Mouse (Mus musculus) R1 (cell line): ENCODE measurements around the gene Zfand6.
A peak's percentile ranks its signal among the peaks of the same experiment; 100 is the strongest.

ENCODE experiments used
- DNase-seq: peaks from one replicate; pipeline ENCODE4 v3.0.0-alpha.2; 2018; ENCODE audit warnings: low read depth, low spot score

The Zfand6 gene

DNA sequence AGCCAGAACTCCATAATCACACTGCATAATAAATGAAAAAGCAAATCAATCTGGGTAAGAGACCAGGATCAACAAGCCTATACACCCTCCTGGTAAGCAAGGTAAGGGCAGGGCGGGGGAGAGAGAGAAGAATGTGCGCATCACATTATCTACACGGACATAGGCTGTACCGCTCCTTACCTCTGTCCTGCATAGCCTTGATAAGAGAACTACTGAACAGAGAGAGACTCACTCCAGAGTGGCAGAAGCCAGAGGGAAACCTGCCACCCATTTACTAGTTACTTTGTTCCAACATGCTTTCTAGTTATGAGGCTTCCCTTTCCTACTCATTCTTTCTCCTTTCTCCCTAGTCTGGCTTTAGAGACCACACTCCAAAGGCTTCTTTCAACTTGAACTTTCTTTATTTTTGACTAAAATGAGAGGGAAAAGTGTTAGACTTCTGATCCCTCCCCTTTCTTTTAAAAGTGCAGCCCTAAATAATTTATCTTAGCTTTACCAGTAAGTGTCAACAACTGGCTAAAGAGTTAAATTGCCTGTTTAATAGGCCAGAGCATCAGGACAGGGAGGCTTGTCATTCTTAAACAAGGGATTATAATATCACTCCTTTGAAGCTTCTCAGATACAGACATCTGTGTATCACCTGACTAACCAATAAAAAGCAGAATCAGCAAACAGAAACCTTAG is 38.3 kb downstream of the Zfand6 start:
- DNase-seq, result peak; percentile 36

DNA sequence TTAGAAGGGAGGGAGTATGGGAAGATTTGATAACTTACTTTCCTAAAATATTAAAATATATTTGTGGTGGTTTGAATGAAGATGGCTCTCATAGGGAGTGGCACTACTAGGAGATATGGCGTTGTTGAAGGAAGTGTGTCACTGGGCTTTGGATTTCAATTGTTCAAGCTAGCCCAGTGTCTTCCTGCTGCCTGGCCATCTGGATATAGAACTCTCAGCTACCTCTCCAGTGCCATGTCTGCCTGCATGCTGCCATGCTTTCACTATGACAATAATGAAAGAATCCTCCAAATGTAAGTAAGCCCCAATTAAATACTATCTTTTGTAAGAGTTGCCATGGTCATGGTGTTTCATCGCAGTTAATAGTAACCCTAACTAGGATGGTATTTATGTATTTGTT is 40.7 kb downstream of the Zfand6 start:
- DNase-seq, result no peak

DNA sequence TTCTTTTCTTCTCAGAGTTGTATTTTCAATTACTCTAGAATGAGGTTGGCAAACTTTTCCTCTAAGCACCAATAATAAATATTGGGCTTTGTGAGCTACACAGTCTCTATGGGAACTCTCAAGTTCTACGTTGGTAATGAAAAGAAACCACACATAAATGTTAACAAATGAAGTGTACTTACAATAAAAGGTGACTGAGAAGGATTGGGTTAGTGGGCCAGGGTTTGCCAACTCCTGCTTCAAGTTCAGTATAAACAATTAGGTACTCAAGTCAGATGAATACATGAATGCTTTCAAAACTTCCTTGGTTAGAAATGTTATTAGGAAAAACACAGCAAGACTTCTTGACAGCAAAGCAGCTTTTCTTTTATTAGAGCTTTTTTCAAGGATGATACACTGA is 43.5 kb downstream of the Zfand6 start:
- DNase-seq, result no peak

DNA sequence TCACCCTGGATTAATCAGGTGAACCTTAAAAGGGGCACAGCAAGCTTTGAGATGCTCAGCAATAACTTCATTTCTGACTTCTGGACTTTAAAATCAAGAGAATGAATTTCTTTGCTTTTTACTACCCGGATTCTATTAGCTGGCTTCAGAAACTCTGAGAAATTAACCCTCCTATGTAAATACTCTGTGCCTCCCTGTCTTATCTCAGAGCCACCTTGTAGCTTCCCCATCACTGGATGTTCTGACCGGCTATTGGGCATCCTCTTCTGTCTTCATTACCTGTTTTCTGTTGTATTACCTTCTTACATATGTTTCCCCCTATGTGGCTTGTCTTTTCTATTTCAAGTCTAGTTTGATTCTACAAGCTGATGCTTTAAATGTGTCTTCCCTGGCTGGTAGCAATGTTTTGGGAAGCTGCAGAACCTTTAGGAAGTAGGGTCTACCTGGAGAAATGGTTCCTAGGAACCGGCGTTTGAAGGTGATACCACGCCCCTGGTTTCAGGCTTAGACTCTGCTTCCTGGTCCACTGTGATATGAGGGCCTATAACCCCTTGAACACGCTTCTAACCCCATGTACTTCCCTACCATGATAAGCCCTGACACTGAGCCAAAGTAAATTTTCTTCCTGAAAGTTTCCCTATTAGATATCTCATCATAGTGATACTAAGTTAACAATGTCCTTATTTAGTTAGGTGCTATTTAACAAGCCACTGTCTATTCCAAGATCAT is 46.3 kb downstream of the Zfand6 start:
- no peak for DNase-seq

DNA sequence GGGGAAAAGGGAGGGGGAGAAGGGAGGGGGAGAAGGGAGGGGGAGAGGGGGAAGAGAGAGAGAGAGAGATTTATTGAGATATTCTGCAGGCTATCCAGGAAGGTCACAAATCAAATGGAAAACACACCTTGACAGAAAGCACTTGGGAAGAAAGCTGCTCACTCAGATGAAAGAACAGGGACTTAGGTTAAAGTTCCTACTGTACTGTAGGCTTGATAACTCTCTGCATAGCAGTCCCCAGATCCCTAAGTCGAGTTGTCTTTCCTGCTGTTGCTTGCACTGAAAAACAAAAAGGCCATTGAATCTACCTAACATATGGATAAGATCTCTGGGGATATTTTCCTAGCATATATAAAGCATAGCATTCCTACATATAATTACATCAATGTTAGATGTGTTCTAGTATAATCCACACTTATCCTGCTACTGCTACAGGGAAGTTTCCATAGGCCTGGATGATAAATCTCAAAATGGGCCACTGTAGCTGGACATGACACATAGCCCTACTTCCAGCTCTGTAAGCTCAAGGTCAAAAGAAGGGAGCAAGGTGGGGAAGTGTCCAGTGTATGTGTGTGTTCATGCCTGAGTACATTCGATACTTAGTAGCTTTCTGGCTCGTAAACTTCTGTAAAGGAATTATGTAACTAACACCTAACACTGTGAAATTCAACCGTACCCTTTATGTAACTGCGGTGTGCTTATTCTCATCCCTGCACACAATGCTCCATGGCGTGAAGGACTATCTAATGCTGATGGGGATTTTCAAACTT is 47.4 kb downstream of the Zfand6 start:
- DNase-seq, result no peak

DNA sequence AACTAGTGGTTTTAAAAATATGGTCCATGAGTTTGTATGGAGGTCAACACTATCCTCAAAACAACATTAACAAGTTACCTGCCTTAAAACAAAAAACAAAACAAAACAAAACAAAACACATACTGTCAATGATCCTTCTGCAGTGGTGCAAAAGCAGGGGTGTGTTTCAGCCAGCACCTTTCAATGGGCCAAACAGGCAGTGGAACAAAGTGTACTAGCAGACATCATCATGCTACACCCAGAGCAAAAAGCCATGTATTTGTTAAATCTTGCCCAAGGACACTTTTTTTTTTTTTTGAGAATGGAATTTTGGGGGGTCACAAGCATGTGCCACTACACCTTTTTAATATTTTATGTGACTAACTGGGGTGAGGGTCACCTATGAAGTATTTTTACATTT is 52.8 kb downstream of the Zfand6 start:
- DNase-seq, result no peak

DNA sequence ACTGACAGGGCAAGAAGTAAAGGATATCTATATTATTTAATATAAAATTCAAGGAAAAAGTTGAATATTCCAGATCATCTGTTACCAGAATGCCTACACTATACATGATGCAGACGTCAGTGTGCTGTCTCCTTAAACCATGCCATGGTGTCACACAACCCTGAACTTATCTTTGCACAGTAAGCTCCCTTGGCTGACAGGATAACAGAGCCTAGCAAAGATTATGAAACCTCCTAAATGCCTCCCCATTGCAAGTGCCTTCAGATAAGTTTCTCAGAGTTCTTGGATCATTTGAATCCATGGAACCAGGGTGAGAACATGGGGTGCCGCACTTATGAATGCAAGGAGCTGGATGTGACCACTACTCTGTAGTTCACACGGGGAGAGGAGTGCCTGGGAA is 57.9 kb downstream of the Zfand6 start:
- DNase-seq, result no peak

DNA sequence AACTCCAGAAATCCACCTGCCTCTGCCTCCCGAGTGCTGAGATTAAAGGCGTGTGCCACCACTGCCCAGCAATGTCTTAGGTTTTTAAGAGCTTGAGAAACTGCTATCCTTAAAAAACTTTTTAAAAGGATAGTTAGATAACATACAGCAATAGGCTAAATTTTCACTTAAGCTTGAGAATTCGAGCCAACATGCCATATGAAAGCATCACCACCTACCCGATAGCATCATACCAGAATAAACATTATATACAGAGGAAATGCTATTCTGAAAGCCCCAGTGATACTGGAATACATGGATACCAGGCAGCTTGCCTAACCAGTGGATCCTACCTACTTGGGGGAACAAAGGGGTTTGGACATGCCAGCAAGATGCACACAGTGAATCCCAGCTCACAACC is 66.0 kb downstream of the Zfand6 start:
- DNase-seq, result no peak

DNA sequence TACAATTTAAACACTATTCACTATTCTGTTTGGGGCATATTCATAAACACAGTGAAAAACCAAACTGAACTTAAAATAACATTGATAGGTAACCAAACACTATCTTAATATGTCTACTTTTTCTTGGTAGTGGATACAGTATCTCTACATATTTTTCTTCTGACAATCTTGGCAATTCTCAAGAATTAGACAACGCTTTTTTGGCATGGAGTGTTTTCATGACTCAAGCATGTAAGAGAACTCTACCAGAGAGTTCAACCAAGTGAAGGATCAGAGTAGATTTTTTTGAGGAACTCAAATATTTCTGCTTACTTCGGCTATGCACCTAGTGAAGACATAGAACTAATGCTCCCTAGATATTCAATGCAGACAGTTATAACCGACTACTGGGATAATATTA is 68.8 kb downstream of the Zfand6 start:
- DNase-seq, result no peak

DNA sequence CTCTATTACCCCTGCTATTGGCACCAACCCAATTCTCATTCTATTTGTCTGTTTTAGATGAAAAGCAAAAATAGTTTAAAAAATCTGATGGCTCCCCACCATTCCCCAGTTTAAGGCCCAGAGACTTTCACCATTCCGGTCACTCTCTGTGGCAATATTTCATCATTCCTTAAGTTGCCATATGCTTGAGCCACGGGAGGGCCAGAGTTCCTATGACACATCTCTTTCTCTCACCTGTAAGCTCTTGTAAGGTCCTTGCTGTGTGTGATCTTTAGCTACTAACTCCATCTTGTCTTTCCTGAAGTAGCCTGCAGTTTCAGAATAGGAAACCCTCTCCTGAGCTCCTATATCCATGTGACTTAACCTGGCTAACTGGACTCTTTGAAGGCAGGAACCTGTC is 70.8 kb downstream of the Zfand6 start:
- DNase-seq, result no peak

DNA sequence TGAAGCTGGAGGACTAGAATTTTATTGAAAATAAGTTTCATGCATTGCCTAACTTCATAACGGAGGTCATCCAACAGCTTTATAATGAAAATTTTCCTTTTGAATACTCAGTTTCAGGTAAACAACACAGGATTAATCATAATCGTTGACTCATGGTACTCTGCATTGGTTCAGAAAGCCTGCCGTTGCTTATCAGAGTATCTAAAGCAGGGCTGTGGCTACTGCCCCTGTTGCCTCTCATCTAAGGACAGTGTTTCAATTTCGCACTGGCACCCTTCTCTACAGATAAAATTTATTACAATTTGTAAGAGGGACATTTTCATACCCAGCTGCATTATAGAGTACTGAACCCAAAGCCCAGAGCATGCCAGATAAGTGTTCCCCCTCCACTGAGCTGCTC is 77.3 kb downstream of the Zfand6 start:
- no peak for DNase-seq

DNA sequence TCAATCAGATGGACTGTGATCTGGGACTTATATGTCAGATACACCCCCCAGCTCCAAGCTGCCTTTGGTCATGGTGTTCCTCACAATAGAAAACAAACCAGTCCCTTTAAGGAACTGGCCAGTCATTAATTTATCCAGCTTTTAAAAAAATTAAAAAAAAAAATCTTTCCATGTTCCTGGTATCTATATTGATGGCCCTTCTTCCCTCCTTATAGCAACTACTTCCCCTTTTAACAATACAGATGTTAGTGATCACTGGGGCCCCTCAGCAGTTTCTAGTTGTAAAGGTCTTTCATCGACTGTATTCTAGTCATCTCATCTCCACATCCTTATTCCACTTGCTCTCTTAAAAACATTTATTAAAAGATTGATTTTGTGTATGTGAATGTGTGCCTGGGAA is 78.2 kb downstream of the Zfand6 start:
- DNase-seq, result no peak

DNA sequence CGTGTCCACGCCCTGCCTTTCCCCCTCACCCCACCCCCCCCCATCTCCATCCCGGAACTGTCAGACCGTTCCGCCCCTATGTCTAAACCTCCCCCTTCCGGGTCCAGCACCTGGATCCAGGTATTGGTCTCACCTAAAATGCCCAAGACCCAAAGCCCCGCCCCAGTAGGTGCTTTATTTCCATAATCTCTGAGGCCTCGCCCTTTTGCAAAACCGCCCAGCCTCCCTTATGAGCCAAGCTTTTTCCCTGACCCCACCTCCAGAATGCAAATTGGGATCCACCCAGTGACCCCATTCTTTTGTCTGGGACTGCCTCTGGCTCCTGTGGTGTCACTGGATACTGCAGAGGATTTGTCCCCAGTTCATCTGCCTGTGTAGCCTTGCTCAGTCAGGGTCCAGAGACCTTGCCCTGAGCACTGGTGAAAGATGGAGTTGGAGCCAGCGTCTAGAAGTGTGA is 83.4 kb downstream of the Zfand6 start, which contains the start of gene Fah:
Gene Fah (minus strand): TSS at position 430 of the 457 bp plus-strand sequence.
- DNase-seq, result peak; percentile 98

DNA sequence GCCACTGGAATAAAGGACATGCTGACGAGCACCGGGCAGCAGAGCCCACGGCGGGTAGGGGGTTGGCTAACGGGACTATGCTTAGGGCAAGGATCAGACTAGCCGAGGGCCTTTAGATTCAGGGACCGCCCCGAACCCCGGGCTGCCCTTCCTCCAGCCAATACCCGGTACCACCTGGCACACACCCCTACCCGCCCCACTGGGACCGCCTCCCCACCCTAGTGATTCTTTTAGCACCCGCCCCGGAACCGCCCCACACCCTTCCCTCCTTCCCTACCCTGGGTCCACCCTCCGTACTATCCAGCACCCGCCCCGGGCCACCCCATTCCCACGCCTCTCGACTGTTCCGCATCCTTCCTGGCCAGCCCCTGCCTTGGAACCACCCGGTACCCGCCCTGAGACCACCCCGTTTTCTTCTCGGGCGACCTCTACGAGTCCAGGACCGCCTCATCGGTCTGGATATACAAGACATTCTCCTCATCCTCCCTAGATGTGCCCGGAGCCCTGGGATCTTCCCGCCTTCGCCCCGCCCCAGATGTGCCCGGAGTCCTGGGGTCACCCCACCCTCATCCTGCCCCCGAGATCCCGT is 84.0 kb downstream of the Zfand6 start:
- DNase-seq, result peak; percentile 93

DNA sequence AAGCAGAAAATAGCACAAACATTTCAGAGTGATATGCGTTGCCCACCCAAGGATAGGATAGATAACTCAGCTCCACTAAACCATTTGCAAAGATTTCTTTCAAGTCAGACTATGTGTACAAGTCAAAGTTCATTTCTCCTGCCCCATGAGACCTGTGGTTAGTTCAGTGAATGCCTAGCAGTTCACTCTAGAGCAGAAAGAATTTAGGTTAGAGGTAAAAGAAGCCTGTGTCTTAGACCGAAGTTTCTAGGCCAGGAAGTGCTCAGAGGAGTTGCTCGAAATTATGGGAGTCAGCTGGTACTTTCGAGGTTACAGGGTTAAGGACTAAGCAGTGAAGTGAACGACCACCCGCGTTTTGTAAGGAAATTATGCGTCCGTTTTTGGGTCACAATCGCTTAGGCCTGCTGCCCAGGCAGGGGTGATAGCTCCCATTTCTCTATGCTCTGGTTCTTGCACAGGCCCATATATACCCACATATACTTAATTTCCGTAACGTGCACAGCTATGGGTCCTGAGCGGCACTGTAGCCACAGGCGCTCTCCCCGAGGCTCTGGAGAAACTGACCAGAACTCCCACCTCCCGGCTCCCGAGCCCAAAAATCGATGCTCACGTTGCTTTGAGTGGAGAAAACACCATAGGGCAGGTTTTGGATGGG is 84.6 kb downstream of the Zfand6 start:
- DNase-seq, result no peak

DNA sequence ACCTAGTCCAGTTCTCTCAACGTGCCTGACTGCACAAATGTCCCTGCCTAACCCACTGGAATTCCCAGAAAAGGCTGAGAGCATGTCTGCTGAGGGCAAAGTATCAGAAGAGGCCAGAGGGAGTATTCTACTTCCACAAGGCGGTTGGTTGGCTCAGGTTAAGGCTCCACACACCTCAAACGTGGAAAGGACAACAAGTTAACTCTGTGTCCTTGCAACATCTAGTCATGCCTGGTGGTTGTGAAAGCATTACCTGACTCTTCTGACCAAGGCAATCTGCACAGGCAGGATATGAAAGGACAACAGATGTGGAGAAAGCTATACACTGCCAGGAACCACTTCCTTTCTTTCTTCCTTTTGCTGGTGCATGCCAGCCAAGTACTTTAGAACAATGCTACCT is 85.3 kb downstream of the Zfand6 start:
- DNase-seq, result no peak

DNA sequence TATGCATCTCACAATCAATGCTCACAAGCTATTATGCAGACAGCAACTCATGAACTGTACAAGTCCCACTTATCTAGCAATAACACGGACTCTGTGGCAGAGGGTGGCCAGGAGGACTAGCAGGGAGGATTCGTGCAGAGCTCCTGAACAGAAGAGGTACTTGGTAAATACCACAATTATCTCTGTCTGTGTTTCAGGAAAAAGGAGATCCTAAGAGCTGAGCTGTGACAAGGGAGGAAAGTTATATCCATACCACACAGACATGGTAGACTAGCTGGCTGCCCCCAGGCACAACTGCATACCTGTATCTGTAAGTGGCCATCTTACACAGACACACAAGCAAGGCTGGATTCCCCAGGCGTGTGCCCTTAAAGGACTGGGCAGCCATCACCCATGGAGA is 88.4 kb downstream of the Zfand6 start:
- no peak for DNase-seq

DNA sequence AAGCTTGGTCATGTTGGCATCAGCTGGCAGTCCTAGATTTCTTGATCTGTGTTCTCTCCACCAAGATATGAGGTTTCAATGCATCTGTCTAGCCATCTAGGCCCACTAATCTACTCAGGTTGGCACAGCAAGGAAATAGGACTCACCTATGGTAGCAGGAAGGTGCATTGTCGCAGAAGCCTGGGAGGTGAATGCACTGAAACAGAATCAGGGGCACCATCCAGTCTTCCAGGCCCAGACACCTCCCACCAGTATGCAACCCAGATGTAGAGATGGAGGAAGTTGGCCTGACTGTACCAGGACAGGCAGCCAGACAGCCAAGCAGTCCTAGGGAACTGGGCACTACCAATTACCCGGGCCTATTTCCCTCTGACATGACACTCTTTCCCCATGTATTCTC is 89.1 kb downstream of the Zfand6 start:
- DNase-seq, result no peak

DNA sequence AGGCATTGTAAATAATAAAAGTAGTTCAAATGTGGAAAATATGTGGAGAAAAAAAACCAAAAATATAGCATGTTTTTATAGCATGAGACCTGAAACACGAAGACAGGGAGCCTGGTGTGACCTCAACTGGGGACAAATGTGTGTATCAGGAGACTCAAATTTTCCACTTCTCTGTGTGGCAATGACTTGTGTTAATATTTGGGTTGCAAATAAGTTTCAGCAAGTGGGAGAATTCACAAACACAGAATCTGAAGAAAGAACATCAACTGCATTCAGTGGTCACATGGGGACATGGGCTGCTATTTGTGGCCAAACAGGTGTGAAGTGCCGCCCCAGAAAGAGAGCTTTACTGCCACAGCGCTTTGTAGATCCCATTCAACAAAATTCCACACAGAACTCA is 93.1 kb downstream of the Zfand6 start:
- no peak for DNase-seq

DNA sequence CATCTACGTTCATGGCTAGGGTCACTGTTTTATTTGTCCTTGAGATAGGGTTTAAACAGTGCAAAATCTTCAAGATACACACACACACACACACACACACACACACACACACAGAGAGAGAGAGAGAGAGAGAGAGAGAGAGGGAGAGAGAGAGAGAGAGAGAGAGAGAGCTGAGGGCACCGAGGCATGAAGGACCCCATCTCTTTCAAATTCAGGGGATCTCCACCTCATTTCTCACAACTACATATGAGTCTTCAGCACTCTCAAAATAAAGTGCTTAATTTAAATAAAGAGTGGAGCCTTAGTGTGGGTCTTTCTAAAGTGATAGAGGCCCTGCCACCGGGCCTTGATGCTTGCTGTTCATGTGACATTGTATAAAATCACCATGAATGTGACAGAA is 93.8 kb downstream of the Zfand6 start:
- no peak for DNase-seq

DNA sequence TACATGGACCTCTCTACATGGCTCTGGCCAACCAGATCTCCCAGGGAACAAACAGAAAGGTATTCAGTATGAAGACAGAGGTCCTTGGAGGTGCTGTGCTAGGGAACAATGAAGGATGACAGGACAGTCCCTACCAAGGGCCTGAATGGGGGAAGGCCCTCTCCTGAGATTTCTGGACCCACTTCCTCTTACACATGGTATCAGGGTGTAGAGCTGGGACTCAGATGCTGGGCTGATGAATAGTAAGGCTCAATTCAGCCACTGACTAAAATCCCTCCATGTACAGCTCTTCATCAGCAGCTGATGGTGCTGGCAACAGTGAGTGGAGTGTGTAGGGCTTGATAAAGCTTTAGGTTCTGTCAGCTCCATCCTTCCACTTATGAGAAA is 94.8 kb downstream of the Zfand6 start:
- no peak for DNase-seq
